Mouse (Mus musculus): ENCODE results near the gene Il17f. TPM values are rescaled to one million over a fixed set of nuclear protein-coding genes. Genes with fewer than 3 reads are reported as not detected.
"Not testable (repeated sequence)": the region's sequence is repeated elsewhere in the genome, so short reads cannot be mapped to it uniquely, and the experiment has no call there.

The Il17f gene
- not detected in 2 replicates for total RNA-seq (2014; rRNA removed)
- polyA plus RNA-seq (2015; fragmentation: Nextera tagmentation; extraction: Ambion mirVana) = not detected in 2 replicates

GRCm38 (mm10) chr1:20790517-20790916, at the start of gene Il17f:
Gene Il17f (minus strand): TSS chr1:20790617.
- not testable (repeated sequence) for DNase-seq; H3K4me1 ChIP-seq (ENCODE audit: insufficient read depth); H3K9ac ChIP-seq; ATAC-seq; H3K4me3 ChIP-seq (ENCODE audit: low read depth, low read length); H3K4me2 ChIP-seq (ENCODE audit: low read depth); H3K36me3 ChIP-seq (ENCODE audit: insufficient read depth); H3K9me3 ChIP-seq (ENCODE audit: low read length); H3K27me3 ChIP-seq (ENCODE audit: insufficient read depth, low read length); H3K27ac ChIP-seq (ENCODE audit: low read depth, low read length)
- WGBS = 70% methylated on average over 1 of the region's 1 CpGs

DNA sequence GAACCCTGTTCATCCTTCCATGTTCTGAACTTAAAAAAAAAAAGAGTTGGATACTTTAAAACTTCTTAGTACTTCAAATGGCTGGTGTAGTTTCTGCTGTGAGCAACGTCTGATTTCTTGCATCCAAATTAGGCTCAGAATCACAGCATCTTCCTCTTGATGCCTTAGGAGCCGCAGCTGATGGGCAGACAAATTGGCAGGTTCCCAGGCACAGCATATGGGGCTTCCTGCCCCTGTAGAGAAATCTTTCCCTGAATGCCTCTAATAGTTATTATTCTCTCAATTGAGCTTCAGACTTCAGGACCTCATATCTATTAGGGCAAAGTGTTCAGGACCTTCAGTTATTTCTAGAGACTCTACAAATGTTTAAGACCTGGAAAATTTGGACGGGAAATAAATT, 49.5 kb upstream of the Il17f start:
- Histone ChIP-seq H3K9ac (no peak overlapping the region), H3K36me3 (ENCODE audit: insufficient read depth) (no peaks in the 10 kb centered on the region), H3K4me3 (ENCODE audit: low read depth, low read length) (no peak overlapping the region), H3K4me1 (ENCODE audit: insufficient read depth) (no peaks in the 10 kb centered on the region), H3K27ac (ENCODE audit: low read depth, low read length) (no peak overlapping the region), H3K27me3 (ENCODE audit: insufficient read depth, low read length) (no peaks in the 10 kb centered on the region), H3K9me3 (ENCODE audit: low read length) (no peaks in the 10 kb centered on the region), H3K4me2 (ENCODE audit: low read depth) (no peak overlapping the region)
- no peak for DNase-seq
- no peak for ATAC-seq
- no peak for TF ChIP-seq CTCF (IDR thresholded peaks at IDR 0.05; ENCODE audit: low read depth)
- 52% methylated on average over 3 of the region's 3 CpGs for WGBS

GRCm38 (mm10) chr1:20836551-20837125, 46.2 kb upstream of the Il17f start:
- no peak overlapping the region for H3K4me3 ChIP-seq (ENCODE audit: low read depth, low read length)
- H3K4me2 ChIP-seq (ENCODE audit: low read depth) = no peak overlapping the region
- 88% methylated on average over 3 of the region's 3 CpGs for WGBS
- no peak overlapping the region for H3K27ac ChIP-seq (ENCODE audit: low read depth, low read length)
- no peak overlapping the region for H3K9ac ChIP-seq
- DNase-seq (no peak), ATAC-seq (no peak)
- no peak for TF ChIP-seq CTCF (IDR thresholded peaks at IDR 0.05; ENCODE audit: low read depth)
- no peaks in the 10 kb centered on the region for H3K36me3 ChIP-seq (ENCODE audit: insufficient read depth)
- H3K4me1 ChIP-seq (ENCODE audit: insufficient read depth) = no peaks in the 10 kb centered on the region
- no peaks in the 10 kb centered on the region for H3K27me3 ChIP-seq (ENCODE audit: insufficient read depth, low read length)
- H3K9me3 ChIP-seq (ENCODE audit: low read length) = no peaks in the 10 kb centered on the region

DNA sequence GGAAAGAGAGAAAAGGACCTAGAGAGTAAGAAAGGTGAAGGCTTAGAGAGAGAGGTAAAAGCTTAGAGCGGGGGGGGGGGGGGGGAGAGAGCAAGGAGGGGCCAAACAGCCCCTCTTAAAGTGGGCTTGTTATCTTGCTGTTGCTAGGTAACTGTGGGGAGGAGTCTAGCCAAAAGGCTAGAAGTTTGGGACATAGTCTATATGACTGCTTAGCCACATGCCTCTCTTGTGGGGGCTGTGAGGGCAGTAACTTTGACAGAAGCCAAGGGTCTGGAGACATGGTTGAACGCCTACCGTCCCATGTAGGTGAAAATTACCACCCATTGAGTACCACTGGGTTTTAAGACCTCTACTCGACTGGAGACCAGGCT, 42.7 kb upstream of the Il17f start:
- Histone ChIP-seq H3K27me3 (ENCODE audit: insufficient read depth, low read length) (no peaks in the 10 kb centered on the region), H3K4me2 (ENCODE audit: low read depth) (no peak overlapping the region), H3K9me3 (ENCODE audit: low read length) (no peaks in the 10 kb centered on the region), H3K36me3 (ENCODE audit: insufficient read depth) (no peaks in the 10 kb centered on the region), H3K9ac (no peak overlapping the region), H3K4me1 (ENCODE audit: insufficient read depth) (no peaks in the 10 kb centered on the region), H3K4me3 (ENCODE audit: low read depth, low read length) (no peak overlapping the region), H3K27ac (ENCODE audit: low read depth, low read length) (no peak overlapping the region)
- WGBS = 91% methylated on average over 4 of the region's 4 CpGs
- DNase-seq (no peak), ATAC-seq (no peak)
- TF ChIP-seq CTCF (IDR thresholded peaks at IDR 0.05; ENCODE audit: low read depth) = no peak

GRCm38 (mm10) chr1:20832473-20833140, 42.2 kb upstream of the Il17f start:
- no peak overlapping the region for H3K27ac ChIP-seq (ENCODE audit: low read depth, low read length)
- TF ChIP-seq CTCF (IDR thresholded peaks at IDR 0.05; ENCODE audit: low read depth) = no peak
- H3K9me3 ChIP-seq (ENCODE audit: low read length) = no peaks in the 10 kb centered on the region
- no peaks in the 10 kb centered on the region for H3K4me1 ChIP-seq (ENCODE audit: insufficient read depth)
- no peak overlapping the region for H3K4me3 ChIP-seq (ENCODE audit: low read depth, low read length)
- no peak overlapping the region for H3K4me2 ChIP-seq (ENCODE audit: low read depth)
- H3K27me3 ChIP-seq (ENCODE audit: insufficient read depth, low read length) = no peaks in the 10 kb centered on the region
- no peak overlapping the region for H3K9ac ChIP-seq
- DNase-seq (no peak), ATAC-seq (no peak)
- no peaks in the 10 kb centered on the region for H3K36me3 ChIP-seq (ENCODE audit: insufficient read depth)
- WGBS = 79% methylated on average over 5 of the region's 5 CpGs

DNA sequence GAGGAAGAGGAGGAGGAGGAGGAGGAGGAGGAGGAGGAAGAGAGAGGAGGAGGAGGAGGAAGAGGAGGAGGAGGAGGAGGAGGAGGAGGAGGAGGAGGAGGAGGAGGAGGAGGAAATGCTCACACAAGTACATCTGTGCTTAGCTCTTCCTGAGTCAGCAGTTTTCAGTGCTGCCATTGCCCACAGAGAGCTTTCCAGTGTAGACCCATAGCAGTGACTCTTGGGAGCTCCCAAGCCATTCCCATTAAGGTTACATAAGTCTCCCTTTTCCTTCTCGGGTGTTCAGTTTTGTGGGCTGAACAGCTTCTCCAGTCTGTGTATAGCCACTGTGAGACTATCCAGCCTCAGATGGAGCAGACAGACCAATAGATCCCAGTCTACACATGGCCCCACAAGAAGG, 40.1 kb upstream of the Il17f start:
- H3K27me3 ChIP-seq (ENCODE audit: insufficient read depth, low read length) = no peaks in the 10 kb centered on the region
- 67% methylated on average over 1 of the region's 1 CpGs for WGBS
- ATAC-seq (no peak), DNase-seq (no peak)
- no peak for TF ChIP-seq CTCF (IDR thresholded peaks at IDR 0.05; ENCODE audit: low read depth)
- H3K9ac ChIP-seq = no peak overlapping the region
- H3K4me2 ChIP-seq (ENCODE audit: low read depth) = no peak overlapping the region
- no peaks in the 10 kb centered on the region for H3K9me3 ChIP-seq (ENCODE audit: low read length)
- H3K36me3 ChIP-seq (ENCODE audit: insufficient read depth) = no peaks in the 10 kb centered on the region
- no peaks in the 10 kb centered on the region for H3K4me1 ChIP-seq (ENCODE audit: insufficient read depth)
- H3K4me3 ChIP-seq (ENCODE audit: low read depth, low read length) = no peak overlapping the region
- no peak overlapping the region for H3K27ac ChIP-seq (ENCODE audit: low read depth, low read length)

DNA sequence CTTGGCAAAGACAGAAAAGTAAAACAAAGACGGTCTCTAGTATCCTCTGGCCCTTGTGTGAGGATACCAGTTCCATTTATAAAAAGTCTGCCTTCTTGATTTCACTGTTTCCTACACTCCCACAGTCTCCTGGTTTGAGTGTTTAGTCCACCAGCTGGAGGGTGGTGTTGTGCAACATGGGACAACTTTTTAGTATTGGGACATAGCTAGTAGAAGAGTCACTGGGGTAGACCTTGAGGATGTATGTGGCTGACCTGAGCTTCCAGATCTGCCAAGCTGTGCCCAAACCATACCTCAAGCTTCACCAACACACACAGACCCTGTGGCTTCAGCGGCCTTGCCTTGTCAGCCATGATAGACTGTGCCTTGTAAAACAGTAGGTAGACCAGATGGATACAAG, 37.6 kb upstream of the Il17f start:
- ATAC-seq = no peak

More for the DNA sequence above, 37.6 kb upstream of the Il17f start:
- no peaks in the 10 kb centered on the region for H3K36me3 ChIP-seq (ENCODE audit: insufficient read depth)
- no peak for DNase-seq
- H3K27ac ChIP-seq (ENCODE audit: low read depth, low read length) = no peak overlapping the region
- no peak for TF ChIP-seq CTCF (IDR thresholded peaks at IDR 0.05; ENCODE audit: low read depth)
- no peak overlapping the region for H3K4me2 ChIP-seq (ENCODE audit: low read depth)
- no peak overlapping the region for H3K4me3 ChIP-seq (ENCODE audit: low read depth, low read length)
- no peaks in the 10 kb centered on the region for H3K9me3 ChIP-seq (ENCODE audit: low read length)
- WGBS = 90% methylated on average over 2 of the region's 2 CpGs
- H3K9ac ChIP-seq = no peak overlapping the region
- H3K4me1 ChIP-seq (ENCODE audit: insufficient read depth) = no peaks in the 10 kb centered on the region
- H3K27me3 ChIP-seq (ENCODE audit: insufficient read depth, low read length) = no peaks in the 10 kb centered on the region
